Mouse (Mus musculus): Measurements from ENCODE around the gene Mgp. TPM values are rescaled to one million over a fixed set of nuclear protein-coding genes. Genes with fewer than 3 reads are reported as not detected.
A peak's percentile ranks its signal among the peaks of the same experiment; 100 is the strongest.

Mgp gene
- polyA plus RNA-seq, 1 experiment from 2014 or later = 768 TPM

DNA sequence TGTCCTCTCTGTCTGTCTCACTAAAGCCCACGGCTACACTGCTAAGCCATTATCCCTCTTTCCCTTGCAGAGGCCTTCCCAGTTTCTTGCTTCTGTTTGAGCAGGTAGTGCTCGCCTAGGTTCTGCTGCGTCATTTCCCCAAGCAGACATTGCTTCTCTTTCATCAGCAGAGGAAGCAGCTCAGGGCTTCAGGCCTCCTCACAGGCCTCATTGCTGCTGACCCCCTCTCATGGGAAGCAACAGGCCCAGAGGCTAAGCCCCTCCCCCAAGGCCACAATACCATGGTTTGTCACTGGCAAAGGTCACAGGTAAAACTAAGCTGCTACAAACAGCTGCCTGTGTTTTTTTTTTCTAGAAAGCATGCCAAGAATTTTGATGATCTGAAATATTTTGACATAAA lies 22.9 kb downstream of the Mgp start:
- Histone ChIP-seq H3K4me3 (ENCODE audit: low read depth, low read length) (no peak overlapping the region), H3K4me1 (ENCODE audit: insufficient read depth) (peaks cover 18% of the 10 kb centered on the region), H3K36me3 (ENCODE audit: insufficient read depth) (no peaks in the 10 kb centered on the region), H3K27me3 (ENCODE audit: insufficient read depth, low read length) (no peaks in the 10 kb centered on the region), H3K9ac (no peak overlapping the region), H3K4me2 (no peak overlapping the region), H3K27ac (ENCODE audit: low read depth) (peak overlapping the region; percentile 55; the same call in 1 of the 2 replicates), H3K9me3 (ENCODE audit: low read depth, low read length) (no peaks in the 10 kb centered on the region)
- ATAC-seq (ENCODE audit: insufficient read depth) = no peak
- 37% methylated on average over 3 of the region's 3 CpGs for WGBS
- TF ChIP-seq CTCF (IDR thresholded peaks at IDR 0.05; ENCODE audit: low read depth) = no peak
- DNase-seq = peak; percentile 44

DNA sequence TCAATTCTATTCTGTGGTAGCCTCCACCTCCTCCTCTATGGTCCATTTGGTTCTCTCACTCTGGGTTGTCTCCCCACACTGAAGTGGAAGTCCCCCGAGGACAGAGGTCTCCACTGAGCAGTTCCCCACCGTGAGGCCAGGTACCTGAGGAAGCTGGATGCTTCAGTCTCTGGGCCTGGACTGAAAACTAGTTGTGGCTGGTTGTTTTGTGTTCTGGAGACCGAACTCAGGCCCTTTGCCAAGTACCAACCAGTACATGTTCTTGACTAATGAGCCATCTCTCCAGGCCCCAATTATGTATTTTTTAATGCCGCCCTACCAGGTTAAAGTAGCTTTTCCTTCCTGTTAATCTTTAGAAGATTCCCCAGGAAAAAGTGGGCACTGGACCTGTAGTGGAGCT lies 23.3 kb downstream of the Mgp start:
- no peaks in the 10 kb centered on the region for H3K9me3 ChIP-seq (ENCODE audit: low read depth, low read length)
- no peak overlapping the region for H3K4me2 ChIP-seq
- H3K9ac ChIP-seq = no peak overlapping the region
- ATAC-seq (ENCODE audit: insufficient read depth) (no peak), DNase-seq (no peak)
- no peak overlapping the region for H3K4me3 ChIP-seq (ENCODE audit: low read depth, low read length)
- H3K4me1 ChIP-seq (ENCODE audit: insufficient read depth) = peaks cover 14% of the 10 kb centered on the region
- no peaks in the 10 kb centered on the region for H3K27me3 ChIP-seq (ENCODE audit: insufficient read depth, low read length)
- no peak for TF ChIP-seq CTCF (IDR thresholded peaks at IDR 0.05; ENCODE audit: low read depth)
- no peaks in the 10 kb centered on the region for H3K36me3 ChIP-seq (ENCODE audit: insufficient read depth)
- peak overlapping the region; percentile 55; the same call in 1 of the 2 replicates for H3K27ac ChIP-seq (ENCODE audit: low read depth)
- WGBS = 75% methylated on average over 4 of the region's 4 CpGs

DNA sequence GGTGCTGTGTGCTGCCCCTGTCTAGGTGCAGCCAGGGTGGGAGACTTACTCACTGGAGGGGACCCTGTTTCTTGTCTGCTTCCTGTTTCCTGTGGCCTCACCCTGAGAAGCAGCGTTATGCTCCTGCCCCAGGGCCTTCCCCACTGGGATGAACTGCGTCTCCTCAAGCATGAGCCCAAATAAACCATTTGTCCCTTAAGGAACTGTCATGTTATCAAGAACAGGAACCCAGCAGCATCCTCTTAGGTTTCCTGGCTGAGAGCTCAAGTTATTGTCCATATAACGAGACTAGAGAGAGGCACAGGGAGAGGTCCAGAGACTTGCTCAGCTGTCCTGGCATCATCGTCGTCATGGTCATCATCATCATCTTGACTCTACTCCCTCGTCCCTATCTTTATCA lies 25.4 kb downstream of the Mgp start:
- Histone ChIP-seq H3K27me3 (ENCODE audit: insufficient read depth, low read length) (no peaks in the 10 kb centered on the region), H3K27ac (ENCODE audit: low read depth) (no peak overlapping the region), H3K36me3 (ENCODE audit: insufficient read depth) (no peaks in the 10 kb centered on the region), H3K4me1 (ENCODE audit: insufficient read depth) (0 out of 2 replicates have a peak, but pooled peaks cover 3% of the 10 kb centered on the region), H3K9ac (no peak overlapping the region), H3K9me3 (ENCODE audit: low read depth, low read length) (no peaks in the 10 kb centered on the region), H3K4me3 (ENCODE audit: low read depth, low read length) (no peak overlapping the region), H3K4me2 (no peak overlapping the region)
- DNase-seq (no peak), ATAC-seq (ENCODE audit: insufficient read depth) (no peak)
- 68% methylated on average over 6 of the region's 6 CpGs for WGBS
- TF ChIP-seq CTCF (IDR thresholded peaks at IDR 0.05; ENCODE audit: low read depth) = no peak

DNA sequence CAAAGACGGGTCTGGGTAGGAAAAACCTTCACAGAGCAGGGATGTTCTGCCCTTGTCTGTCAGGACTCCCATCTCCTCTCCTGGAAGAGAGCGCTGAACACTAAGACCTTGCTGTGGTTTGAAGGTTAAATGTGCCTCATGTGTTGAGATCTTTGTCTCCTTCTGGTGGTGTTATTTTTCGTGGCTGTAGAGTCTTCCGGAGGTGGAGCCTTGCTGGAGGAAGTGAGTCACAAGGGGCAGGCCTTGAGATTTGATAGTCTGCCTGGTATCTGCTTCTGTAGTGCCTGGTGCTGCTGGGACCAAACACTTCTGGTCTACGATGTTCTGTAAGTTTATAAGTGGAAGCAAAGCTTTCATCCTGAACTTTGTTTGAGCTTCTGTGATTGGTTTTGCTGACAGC lies 26.7 kb downstream of the Mgp start:
- 87% methylated on average over 5 of the region's 5 CpGs for WGBS
- Histone ChIP-seq H3K9ac (no peak overlapping the region), H3K27ac (ENCODE audit: low read depth) (no peak overlapping the region), H3K4me2 (no peak overlapping the region), H3K4me3 (ENCODE audit: low read depth, low read length) (no peak overlapping the region), H3K4me1 (ENCODE audit: insufficient read depth) (0 out of 2 replicates have a peak, but pooled peaks cover 3% of the 10 kb centered on the region), H3K27me3 (ENCODE audit: insufficient read depth, low read length) (no peaks in the 10 kb centered on the region), H3K9me3 (ENCODE audit: low read depth, low read length) (no peaks in the 10 kb centered on the region), H3K36me3 (ENCODE audit: insufficient read depth) (no peaks in the 10 kb centered on the region)
- DNase-seq (no peak), ATAC-seq (ENCODE audit: insufficient read depth) (no peak)
- TF ChIP-seq CTCF (IDR thresholded peaks at IDR 0.05; ENCODE audit: low read depth) = no peak

DNA sequence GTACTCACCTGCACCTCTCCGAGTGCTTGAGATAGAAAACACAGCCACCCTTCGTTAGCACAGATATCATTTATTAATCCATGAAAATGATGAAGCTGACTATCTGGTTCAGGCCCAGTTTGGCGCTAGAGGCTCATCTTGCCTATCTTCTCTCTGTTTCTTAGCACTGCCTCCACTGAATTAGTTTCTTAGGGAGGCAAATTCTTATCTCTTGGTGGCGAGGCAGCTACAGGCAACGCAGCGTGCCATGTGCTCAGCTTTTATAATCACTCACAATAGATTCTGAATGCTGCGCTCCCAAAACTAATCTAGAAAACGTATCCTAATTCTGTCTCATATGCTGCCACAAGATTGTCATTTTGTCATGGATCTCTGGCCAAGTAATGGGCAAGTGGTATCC lies 27.2 kb downstream of the Mgp start:
- no peak overlapping the region for H3K27ac ChIP-seq (ENCODE audit: low read depth)
- H3K9me3 ChIP-seq (ENCODE audit: low read depth, low read length) = no peaks in the 10 kb centered on the region
- ATAC-seq (ENCODE audit: insufficient read depth) (no peak), DNase-seq (no peak)
- no peaks in the 10 kb centered on the region for H3K27me3 ChIP-seq (ENCODE audit: insufficient read depth, low read length)
- H3K4me2 ChIP-seq = no peak overlapping the region
- no peak for TF ChIP-seq CTCF (IDR thresholded peaks at IDR 0.05; ENCODE audit: low read depth)
- WGBS = 84% methylated on average over 8 of the region's 8 CpGs
- H3K4me3 ChIP-seq (ENCODE audit: low read depth, low read length) = no peak overlapping the region
- no peaks in the 10 kb centered on the region for H3K36me3 ChIP-seq (ENCODE audit: insufficient read depth)
- 0 out of 2 replicates have a peak, but pooled peaks cover 3% of the 10 kb centered on the region for H3K4me1 ChIP-seq (ENCODE audit: insufficient read depth)
- H3K9ac ChIP-seq = no peak overlapping the region

DNA sequence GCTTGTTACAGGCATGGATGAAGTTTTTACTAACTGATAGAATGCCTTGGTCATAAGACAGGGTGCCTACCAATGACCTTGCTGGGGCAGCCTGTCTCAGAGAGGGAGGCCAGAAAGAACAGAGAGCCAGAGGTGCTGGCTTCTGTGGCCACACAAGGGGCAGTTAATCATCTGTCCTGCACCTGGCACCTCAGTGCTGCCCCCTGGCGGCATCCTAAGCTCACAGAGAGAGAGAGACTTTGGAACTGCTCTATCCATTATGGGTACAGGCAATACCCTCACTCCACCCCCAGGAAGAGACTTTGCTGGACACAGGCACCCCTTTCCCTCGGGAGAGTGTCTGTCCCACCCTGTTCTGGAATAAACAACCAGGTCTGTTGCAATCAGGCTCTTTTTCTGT lies 27.8 kb downstream of the Mgp start:
- H3K4me2 ChIP-seq = no peak overlapping the region
- 15% methylated on average over 2 of the region's 2 CpGs for WGBS
- ATAC-seq (ENCODE audit: insufficient read depth) (no peak), DNase-seq (peak; percentile 64)
- H3K4me3 ChIP-seq (ENCODE audit: low read depth, low read length) = no peak overlapping the region
- H3K9me3 ChIP-seq (ENCODE audit: low read depth, low read length) = no peaks in the 10 kb centered on the region
- H3K27me3 ChIP-seq (ENCODE audit: insufficient read depth, low read length) = no peaks in the 10 kb centered on the region
- no peaks in the 10 kb centered on the region for H3K36me3 ChIP-seq (ENCODE audit: insufficient read depth)
- H3K27ac ChIP-seq (ENCODE audit: low read depth) = no peak overlapping the region
- 0 out of 2 replicates have a peak, but pooled peaks cover 2% of the 10 kb centered on the region for H3K4me1 ChIP-seq (ENCODE audit: insufficient read depth)
- TF ChIP-seq CTCF (IDR thresholded peaks at IDR 0.05; ENCODE audit: low read depth) = peak; percentile 76
- no peak overlapping the region for H3K9ac ChIP-seq

DNA sequence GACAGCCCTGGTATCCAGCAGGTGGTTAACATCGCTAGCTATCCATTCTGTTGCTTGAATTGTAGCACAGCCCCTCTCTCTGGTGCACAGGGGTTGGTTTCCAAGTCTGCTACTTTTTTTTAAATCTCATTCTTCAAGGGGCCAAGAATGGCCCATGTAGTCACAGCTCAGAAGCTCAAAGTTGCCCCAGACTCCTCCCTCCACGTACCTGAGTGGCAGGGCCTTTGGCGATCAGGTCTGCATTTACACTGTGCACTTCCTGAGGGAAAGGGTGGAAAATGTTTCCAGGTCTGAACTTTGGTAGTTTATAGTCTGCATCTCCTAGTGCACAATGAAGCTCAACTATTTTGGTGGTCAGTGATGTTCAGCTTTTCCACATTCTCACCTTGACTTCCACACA lies 28.4 kb downstream of the Mgp start:
- no peak overlapping the region for H3K4me3 ChIP-seq (ENCODE audit: low read depth, low read length)
- no peak for TF ChIP-seq CTCF (IDR thresholded peaks at IDR 0.05; ENCODE audit: low read depth)
- WGBS = 86% methylated on average over 3 of the region's 3 CpGs
- no peak for ATAC-seq (ENCODE audit: insufficient read depth)
- no peaks in the 10 kb centered on the region for H3K36me3 ChIP-seq (ENCODE audit: insufficient read depth)
- H3K9ac ChIP-seq = no peak overlapping the region
- H3K27me3 ChIP-seq (ENCODE audit: insufficient read depth, low read length) = no peaks in the 10 kb centered on the region
- no peaks in the 10 kb centered on the region for H3K9me3 ChIP-seq (ENCODE audit: low read depth, low read length)
- no peak overlapping the region for H3K4me2 ChIP-seq
- H3K4me1 ChIP-seq (ENCODE audit: insufficient read depth) = no peaks in the 10 kb centered on the region
- no peak overlapping the region for H3K27ac ChIP-seq (ENCODE audit: low read depth)
- DNase-seq = no peak

All from lung, embryonic 14.5 days (tissue).